Mouse (Mus musculus) liver, embryonic 14.5 days (tissue): ENCODE measurements around the gene 4930469K13Rik.

ENCODE experiments used
- CTCF ChIP-seq: IDR thresholded peaks from 2 replicates; pipeline ENCODE4 v1.5.1; 2016; ENCODE audit warnings: antibody characterized with exemption, low read depth, control low read depth
- EP300 ChIP-seq: IDR thresholded peaks from 2 replicates; pipeline ENCODE4 v1.6.1; 2016; ENCODE audit warnings: antibody characterized with exemption, low read depth

DNA sequence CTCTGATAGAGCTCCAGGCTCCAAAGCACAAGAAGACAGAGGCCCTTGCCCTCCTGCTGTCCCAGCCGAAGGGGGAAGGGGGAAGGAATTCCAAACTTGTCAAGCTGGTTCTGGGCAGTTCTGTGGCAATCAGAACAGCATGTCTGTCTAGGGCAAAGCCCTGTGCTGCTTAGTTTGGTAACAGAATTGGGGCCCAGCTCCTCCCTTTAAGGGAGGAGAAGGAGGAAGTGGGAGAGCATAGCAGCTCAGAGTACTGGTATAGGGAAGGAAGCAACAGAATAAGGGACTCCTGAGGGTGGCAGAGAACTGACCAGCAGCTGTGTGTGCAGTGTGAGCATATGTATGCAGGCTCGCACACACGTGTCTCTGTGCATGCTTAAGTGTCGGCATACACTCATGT is 26.0 kb downstream of the 4930469K13Rik start:
- TF ChIP-seq CTCF (no peak), EP300 (no peak)
